Mouse (Mus musculus) activated CD4-positive, CD25-positive, alpha-beta regulatory T cell, adult 9 weeks (primary cell): ENCODE measurements around the gene Hvcn1. TPM values are rescaled to one million over a fixed set of nuclear protein-coding genes. Genes with fewer than 3 reads are reported as not detected.

Experiments
- polyA plus RNA-seq: library from polyadenylated mRNA; unstranded; fragments of 100-300 nt; shearing (Covaris generic); gene quantifications from one replicate; pipeline ENCODE4 v1.2.1, GENCODE M21; 2017

The Hvcn1 gene
- 104 TPM for polyA plus RNA-seq

GRCm38 (mm10) chr5:122206475-122206874 is at the start of gene Hvcn1:
Gene Hvcn1, plus strand, starts transcription at chr5:122206804.

GRCm38 (mm10) chr5:122157827-122158381 is 48.7 kb upstream of the Hvcn1 start, which contains the start of gene Ppp1cc:
Gene Ppp1cc, plus strand, starts transcription at chr5:122158278.

GRCm38 (mm10) chr5:122263933-122264905 is 57.6 kb downstream of the Hvcn1 start, which contains the start of gene Tctn1:
Gene Tctn1, minus strand, starts transcription at chr5:122264460.

GRCm38 (mm10) chr5:122284183-122285028 is 77.8 kb downstream of the Hvcn1 start, which contains the start of gene Pptc7:
Gene Pptc7, plus strand, starts transcription at chr5:122284365.

Other genes starting within 250 kb of the Hvcn1 start
- gene Cux2, start 156.7 kb upstream of the Hvcn1 start, polyA plus RNA-seq = not detected
- not detected for gene Myl2, start 105.9 kb upstream of the Hvcn1 start, polyA plus RNA-seq
- 0.76 TPM for gene Ccdc63, start 66.0 kb upstream of the Hvcn1 start, polyA plus RNA-seq
- gene Ppp1cc, start 48.5 kb upstream of the Hvcn1 start, polyA plus RNA-seq = 62.8 TPM
- gene Tctn1, start 57.7 kb downstream of the Hvcn1 start, polyA plus RNA-seq = 1.5 TPM
- gene Pptc7, start 77.6 kb downstream of the Hvcn1 start, polyA plus RNA-seq = 11.1 TPM
- gene Rad9b, start 147.4 kb downstream of the Hvcn1 start, polyA plus RNA-seq = 5.3 TPM
- 171 TPM for gene Vps29, start 147.6 kb downstream of the Hvcn1 start, polyA plus RNA-seq
- gene Gpn3, start 165.1 kb downstream of the Hvcn1 start, polyA plus RNA-seq = 74.4 TPM
- 21.4 TPM for gene Fam216a, start 165.6 kb downstream of the Hvcn1 start, polyA plus RNA-seq
- 598 TPM for gene Arpc3, start 185.1 kb downstream of the Hvcn1 start, polyA plus RNA-seq
- 37.4 TPM for gene Anapc7, start 214.9 kb downstream of the Hvcn1 start, polyA plus RNA-seq